Mouse (Mus musculus): ENCODE data around the gene Zfr. TPM values are rescaled to one million over a fixed set of nuclear protein-coding genes. Genes with fewer than 3 reads are reported as not detected.
"Not testable (repeated sequence)": the region's sequence is repeated elsewhere in the genome, so short reads cannot be mapped to it uniquely, and the experiment has no call there.

The Zfr gene
- polyA plus RNA-seq, 1 experiment from 2014 or later: 108 TPM

DNA sequence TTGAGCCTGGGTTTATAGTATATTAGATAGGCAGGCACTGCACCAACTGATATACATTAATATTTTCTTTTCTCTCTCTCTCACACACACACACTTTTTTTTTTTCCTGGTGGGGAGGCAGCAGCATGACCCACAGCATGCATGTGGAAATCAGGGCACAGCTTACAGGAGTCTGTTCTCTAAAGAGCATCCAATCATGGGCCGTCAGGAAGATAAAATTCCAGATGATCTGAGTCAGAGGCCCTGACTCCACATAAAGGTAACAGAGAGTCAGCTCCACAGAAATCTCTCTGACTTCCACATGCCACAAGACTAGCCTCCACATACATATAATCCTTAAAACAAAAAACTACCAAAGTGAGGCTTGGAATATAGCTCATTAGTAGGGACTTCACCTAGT is 16.9 kb downstream of the Zfr start:
- H3K27me3 ChIP-seq (replicated peaks): no peaks in the 10 kb centered on the region
- H3K4me3 ChIP-seq: no peak overlapping the region
- 17% methylated on average over 1 of the region's 1 CpGs for WGBS
- 0 out of 2 replicates have a peak overlapping the region, but pooled peaks have one; percentile 38 for H3K27ac ChIP-seq (ENCODE audit: poor library complexity, severe bottlenecking)
- no peaks in the 10 kb centered on the region for H3K9me3 ChIP-seq (replicated peaks)
- no peak for ATAC-seq (ENCODE audit: insufficient number of reproducible peaks, low FRiP score)
- peaks cover 19% of the 10 kb centered on the region for H3K36me3 ChIP-seq
- no peak overlapping the region for H3K4me2 ChIP-seq
- H3K9ac ChIP-seq: no peak overlapping the region
- H3K4me1 ChIP-seq (replicated peaks): peaks cover 13% of the 10 kb centered on the region

DNA sequence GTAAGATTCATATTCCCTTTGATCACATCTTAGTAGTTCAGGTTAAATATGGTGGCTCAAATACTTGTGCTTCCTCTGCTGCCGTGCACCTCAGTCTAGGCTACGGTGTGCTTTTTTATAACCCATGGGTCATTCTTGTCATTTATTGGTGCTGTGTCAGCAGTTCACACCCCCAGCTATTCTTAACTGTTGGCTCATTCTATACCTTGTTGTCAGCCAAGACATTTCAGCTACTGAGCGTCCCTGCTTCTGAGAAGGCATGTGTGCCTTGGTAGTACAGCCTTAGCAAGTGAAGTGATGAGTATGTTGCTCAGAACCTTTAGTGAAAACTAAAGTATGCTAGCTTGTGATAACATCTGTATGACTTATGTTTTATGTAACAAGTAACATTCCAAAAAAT is 17.7 kb downstream of the Zfr start:
- H3K4me1 ChIP-seq (replicated peaks): peaks cover 13% of the 10 kb centered on the region
- H3K4me2 ChIP-seq: no peak overlapping the region
- WGBS: 35% methylated on average over 3 of the region's 3 CpGs
- no peaks in the 10 kb centered on the region for H3K9me3 ChIP-seq (replicated peaks)
- ATAC-seq (ENCODE audit: insufficient number of reproducible peaks, low FRiP score): 0 out of 2 replicates have a peak, but pooled peaks have one; percentile 36
- H3K27me3 ChIP-seq (replicated peaks): no peaks in the 10 kb centered on the region
- H3K9ac ChIP-seq: no peak overlapping the region
- no peak overlapping the region for H3K4me3 ChIP-seq
- peaks cover 21% of the 10 kb centered on the region for H3K36me3 ChIP-seq
- H3K27ac ChIP-seq (ENCODE audit: poor library complexity, severe bottlenecking): no peak overlapping the region

- no peak overlapping the region for H3K4me3 ChIP-seq
- no peaks in the 10 kb centered on the region for H3K27me3 ChIP-seq (replicated peaks)
- no peaks in the 10 kb centered on the region for H3K9me3 ChIP-seq (replicated peaks)
- no peak overlapping the region for H3K9ac ChIP-seq
- peaks cover 18% of the 10 kb centered on the region for H3K4me1 ChIP-seq (replicated peaks)
- whole genome bisulfite sequencing: 85% methylated on average over 6 of the region's 6 CpGs
- H3K27ac ChIP-seq (ENCODE audit: poor library complexity, severe bottlenecking): no peak overlapping the region
- H3K4me2 ChIP-seq: no peak overlapping the region
- peaks cover 22% of the 10 kb centered on the region for H3K36me3 ChIP-seq
- ATAC-seq (ENCODE audit: insufficient number of reproducible peaks, low FRiP score): no peak
Measured at GRCm38 (mm10) chr15:12136371-12136770, 18.7 kb downstream of the Zfr start.

GRCm38 (mm10) chr15:12140985-12141729 is 23.5 kb downstream of the Zfr start:
- 69% methylated on average over 8 of the region's 8 CpGs for WGBS
- H3K4me1 ChIP-seq (replicated peaks): peaks cover 9% of the 10 kb centered on the region
- no peaks in the 10 kb centered on the region for H3K27me3 ChIP-seq (replicated peaks)
- H3K36me3 ChIP-seq: peaks cover 31% of the 10 kb centered on the region
- H3K9me3 ChIP-seq (replicated peaks): no peaks in the 10 kb centered on the region
- 0 out of 2 replicates have a peak overlapping the region, but pooled peaks have one; percentile 11 for H3K27ac ChIP-seq (ENCODE audit: poor library complexity, severe bottlenecking)
- H3K4me3 ChIP-seq: no peak overlapping the region
- H3K9ac ChIP-seq: no peak overlapping the region
- no peak overlapping the region for H3K4me2 ChIP-seq
- ATAC-seq (ENCODE audit: insufficient number of reproducible peaks, low FRiP score): 0 out of 2 replicates have a peak, but pooled peaks have one; percentile 48

DNA sequence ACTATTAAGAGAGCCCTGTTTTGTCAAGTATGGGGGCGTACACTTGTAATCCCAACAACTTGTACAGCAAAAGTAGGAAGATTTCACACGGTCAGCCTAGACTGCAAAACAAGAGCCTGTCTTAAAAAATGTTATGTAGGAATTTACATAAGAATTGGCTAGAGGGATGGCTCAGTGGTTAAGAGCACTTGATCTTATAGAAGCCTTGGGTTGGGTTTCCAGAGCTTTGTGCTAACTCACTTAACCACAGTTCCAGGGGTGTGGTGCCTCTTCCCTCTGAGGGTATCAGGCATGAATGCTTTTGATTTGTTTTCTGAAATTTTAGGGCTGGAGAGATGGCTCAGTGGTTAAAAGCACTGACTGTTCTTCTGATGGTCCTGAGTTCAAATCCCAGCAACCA is 29.8 kb downstream of the Zfr start:
- no peaks in the 10 kb centered on the region for H3K4me1 ChIP-seq (replicated peaks)
- no peaks in the 10 kb centered on the region for H3K27me3 ChIP-seq (replicated peaks)
- no peak overlapping the region for H3K9ac ChIP-seq
- H3K36me3 ChIP-seq: peaks cover 52% of the 10 kb centered on the region
- H3K9me3 ChIP-seq (replicated peaks): no peaks in the 10 kb centered on the region
- no peak overlapping the region for H3K4me2 ChIP-seq
- no peak overlapping the region for H3K27ac ChIP-seq (ENCODE audit: poor library complexity, severe bottlenecking)
- WGBS: 95% methylated on average over 2 of the region's 2 CpGs
- ATAC-seq (ENCODE audit: insufficient number of reproducible peaks, low FRiP score): no peak
- no peak overlapping the region for H3K4me3 ChIP-seq

DNA sequence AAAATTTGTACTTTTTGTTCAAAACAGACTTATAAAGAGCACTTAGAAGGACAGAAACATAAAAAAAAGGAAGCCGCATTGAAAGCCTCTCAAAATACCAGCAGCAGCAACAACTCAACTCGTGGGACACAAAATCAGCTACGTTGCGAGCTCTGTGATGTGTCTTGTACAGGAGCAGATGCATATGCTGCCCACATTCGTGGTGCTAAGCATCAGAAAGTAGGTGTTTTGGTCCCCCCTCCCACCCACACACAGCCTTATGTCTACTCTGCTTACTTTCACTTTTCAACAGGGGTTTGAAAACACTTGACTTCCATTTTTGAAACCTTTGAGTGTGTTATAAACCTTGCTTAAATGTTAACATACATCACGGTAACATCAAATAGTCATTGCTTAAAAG is 31.9 kb downstream of the Zfr start:
- WGBS: 92% methylated on average over 6 of the region's 6 CpGs

DNA sequence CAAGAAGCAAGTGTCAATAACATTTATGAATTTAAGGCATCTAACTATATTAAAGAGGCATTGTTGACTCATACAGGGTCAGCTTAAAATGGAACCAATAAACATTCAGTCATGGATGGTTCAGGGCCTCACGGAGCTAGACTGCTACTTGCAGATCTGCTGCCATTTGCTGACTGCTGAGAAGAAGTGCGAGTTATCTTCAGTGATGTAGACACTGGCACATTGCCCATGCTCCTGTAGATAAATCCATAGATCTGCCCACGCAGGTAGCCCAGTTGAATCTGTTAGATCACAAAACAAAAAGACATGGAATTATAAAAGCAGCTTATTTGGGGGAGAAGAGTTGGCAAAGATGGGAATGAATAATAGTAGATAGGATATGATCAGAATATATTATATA is 36.1 kb downstream of the Zfr start:
- H3K9me3 ChIP-seq (replicated peaks): no peaks in the 10 kb centered on the region
- H3K27ac ChIP-seq (ENCODE audit: poor library complexity, severe bottlenecking): no peak overlapping the region
- no peak overlapping the region for H3K9ac ChIP-seq
- H3K4me2 ChIP-seq: no peak overlapping the region
- ATAC-seq (ENCODE audit: insufficient number of reproducible peaks, low FRiP score): no peak
- H3K27me3 ChIP-seq (replicated peaks): no peaks in the 10 kb centered on the region
- 73% methylated on average over 3 of the region's 3 CpGs for WGBS
- peaks cover 68% of the 10 kb centered on the region for H3K36me3 ChIP-seq
- H3K4me1 ChIP-seq (replicated peaks): no peaks in the 10 kb centered on the region
- no peak overlapping the region for H3K4me3 ChIP-seq

More for the DNA sequence above, 31.9 kb downstream of the Zfr start:
- Histone ChIP-seq H3K4me1 (replicated peaks) (no peaks in the 10 kb centered on the region), H3K36me3 (peaks cover 59% of the 10 kb centered on the region), H3K4me3 (no peak overlapping the region), H3K27me3 (replicated peaks) (no peaks in the 10 kb centered on the region), H3K27ac (ENCODE audit: poor library complexity, severe bottlenecking) (no peak overlapping the region), H3K9ac (no peak overlapping the region), H3K9me3 (replicated peaks) (no peaks in the 10 kb centered on the region), H3K4me2 (no peak overlapping the region)
- ATAC-seq (ENCODE audit: insufficient number of reproducible peaks, low FRiP score): no peak

GRCm38 (mm10) chr15:12178126-12178525 is 60.5 kb downstream of the Zfr start:
- H3K27ac ChIP-seq (ENCODE audit: poor library complexity, severe bottlenecking): no peak overlapping the region
- peaks cover 70% of the 10 kb centered on the region for H3K36me3 ChIP-seq
- H3K4me1 ChIP-seq (replicated peaks): no peaks in the 10 kb centered on the region
- no peaks in the 10 kb centered on the region for H3K9me3 ChIP-seq (replicated peaks)
- H3K4me2 ChIP-seq: no peak overlapping the region
- WGBS: 81% methylated on average over 5 of the region's 5 CpGs
- no peak overlapping the region for H3K4me3 ChIP-seq
- no peaks in the 10 kb centered on the region for H3K27me3 ChIP-seq (replicated peaks)
- ATAC-seq (ENCODE audit: insufficient number of reproducible peaks, low FRiP score): no peak
- H3K9ac ChIP-seq: no peak overlapping the region

DNA sequence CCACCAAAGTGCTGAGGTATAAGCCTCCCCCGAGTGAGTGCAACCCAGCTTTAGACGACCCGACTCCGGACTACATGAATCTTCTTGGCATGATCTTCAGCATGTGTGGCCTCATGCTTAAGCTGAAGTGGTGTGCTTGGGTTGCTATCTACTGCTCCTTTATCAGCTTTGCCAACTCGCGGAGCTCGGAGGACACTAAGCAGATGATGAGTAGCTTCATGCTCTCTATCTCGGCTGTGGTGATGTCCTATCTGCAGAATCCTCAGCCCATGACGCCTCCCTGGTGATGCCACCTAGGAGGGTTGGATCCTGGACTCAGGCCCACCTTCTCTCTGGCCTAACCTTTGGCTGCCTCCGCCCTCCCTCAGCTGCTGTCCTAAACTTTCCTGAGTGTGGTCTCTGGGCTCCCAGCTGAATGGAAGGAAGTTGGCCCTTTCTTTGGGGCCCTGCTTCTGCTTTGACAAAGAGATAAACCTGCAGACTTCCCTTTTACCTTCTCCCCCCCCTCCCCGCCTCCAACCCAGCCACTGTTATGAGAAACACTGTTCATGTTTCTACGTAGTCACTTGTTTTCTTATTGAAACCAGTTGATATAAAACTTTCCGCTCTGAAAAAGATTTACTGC is 63.7 kb downstream of the Zfr start:
- peaks cover 58% of the 10 kb centered on the region for H3K36me3 ChIP-seq
- H3K4me2 ChIP-seq; H3K4me1 ChIP-seq (replicated peaks); ATAC-seq (ENCODE audit: insufficient number of reproducible peaks, low FRiP score); H3K9ac ChIP-seq; H3K27ac ChIP-seq (ENCODE audit: poor library complexity, severe bottlenecking); H3K9me3 ChIP-seq (replicated peaks); H3K4me3 ChIP-seq; H3K27me3 ChIP-seq (replicated peaks): not testable (repeated sequence)
- WGBS: 68% methylated on average over 13 of the region's 13 CpGs

DNA sequence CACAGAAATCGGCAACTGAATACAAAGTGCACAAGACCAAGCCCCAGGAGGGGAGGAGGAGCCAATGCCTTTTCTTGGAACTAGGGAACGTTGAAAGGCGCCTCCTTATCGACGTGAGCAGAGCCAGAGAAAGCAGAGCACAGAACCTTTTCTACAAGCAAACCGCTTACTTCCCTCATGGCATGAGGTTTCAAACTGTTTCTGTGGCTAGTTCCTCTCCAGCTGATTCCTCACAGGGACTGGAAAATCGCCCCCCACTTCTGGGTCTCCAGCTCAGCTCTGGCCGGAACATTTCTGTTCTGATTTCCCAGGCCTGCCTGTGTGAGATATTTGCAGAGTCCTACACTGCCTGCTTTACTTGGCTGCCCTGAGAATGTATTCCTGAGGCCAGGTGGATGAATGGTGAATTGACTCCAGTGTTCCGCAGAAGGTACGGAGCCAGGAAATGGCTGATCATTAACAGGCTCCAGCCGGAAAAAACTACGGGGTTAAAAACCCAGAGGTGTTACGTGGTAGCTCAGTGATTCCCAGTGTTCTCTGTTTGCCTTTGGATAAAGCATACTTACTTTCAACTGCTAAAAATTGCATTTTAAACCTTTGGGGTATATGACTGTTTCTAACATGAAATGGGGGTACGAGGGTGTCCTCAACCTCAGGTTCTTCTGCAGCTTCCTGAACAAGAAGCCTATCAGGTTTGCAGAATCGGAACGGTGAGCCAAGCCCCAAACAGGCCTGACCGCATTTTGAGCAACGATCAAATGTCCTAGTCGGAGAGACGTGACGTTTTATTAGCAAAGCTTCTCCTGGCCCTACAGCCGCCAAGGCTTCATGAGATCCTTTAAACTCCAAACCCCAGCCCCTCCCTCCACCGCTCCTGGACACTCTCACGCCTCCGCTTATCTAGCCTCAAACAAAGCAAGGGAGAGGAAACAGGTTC is 76.5 kb downstream of the Zfr start:
- H3K4me1 ChIP-seq (replicated peaks): peaks cover 35% of the 10 kb centered on the region
- H3K4me2 ChIP-seq: peak overlapping the region; percentile 57
- peak overlapping the region; percentile 45; the same call in 1 of the 2 replicates for H3K9ac ChIP-seq
- peaks cover 15% of the 10 kb centered on the region for H3K36me3 ChIP-seq
- H3K27ac ChIP-seq (ENCODE audit: poor library complexity, severe bottlenecking): peak overlapping the region; percentile 77
- H3K4me3 ChIP-seq: peak overlapping the region; percentile 23
- H3K9me3 ChIP-seq (replicated peaks): no peaks in the 10 kb centered on the region
- H3K27me3 ChIP-seq (replicated peaks): no peaks in the 10 kb centered on the region
- peak; percentile 73 for ATAC-seq (ENCODE audit: insufficient number of reproducible peaks, low FRiP score)
- 17% methylated on average over 25 of the region's 25 CpGs for WGBS
